Mouse (Mus musculus) midbrain, embryonic 12.5 days (tissue): ENCODE data around the gene Serpina1a. TPM values are rescaled to one million over a fixed set of nuclear protein-coding genes. Genes with fewer than 3 reads are reported as not detected.
"Not testable (repeated sequence)": the region's sequence is repeated elsewhere in the genome, so short reads cannot be mapped to it uniquely, and the experiment has no call there.

Experiments
- ATAC-seq: fragments of 200-750 bp; cut with Nextera tagmentation; 2 replicates; pipeline ENCODE4 v1.8.0; 2017; ENCODE audit warnings: low read depth, moderate TSS enrichment, moderate library complexity; ENCODE audit not compliant: low FRiP score
- H3K27ac ChIP-seq: fragments of 300-500 bp; sonication (generic); replicated peaks from 2 replicates; pipeline ENCODE4 v1.5.1; 2016; ENCODE audit warnings: mild to moderate bottlenecking
- H3K27me3 ChIP-seq: fragments of 300-500 bp; sonication (generic); 2 replicates; pipeline ENCODE4 v1.6.1; 2016; ENCODE audit warnings: mild to moderate bottlenecking
- H3K36me3 ChIP-seq: fragments of 300-500 bp; sonication (generic); 2 replicates; pipeline ENCODE4 v1.6.1; 2016
- H3K4me1 ChIP-seq: fragments of 300-500 bp; sonication (generic); 2 replicates; pipeline ENCODE4 v1.6.1; 2016
- H3K4me2 ChIP-seq: fragments of 300-500 bp; sonication (generic); replicated peaks from 2 replicates; pipeline ENCODE4 v1.6.1; 2016; ENCODE audit warnings: mild to moderate bottlenecking, moderate library complexity
- H3K4me3 ChIP-seq: fragments of 300-500 bp; sonication (generic); 2 replicates; pipeline ENCODE4 v1.5.1; 2016; ENCODE audit warnings: mild to moderate bottlenecking
- H3K9ac ChIP-seq: fragments of 300-500 bp; sonication (generic); replicated peaks from 2 replicates; pipeline ENCODE4 v1.6.1; 2016; ENCODE audit warnings: mild to moderate bottlenecking, moderate library complexity
- H3K9me3 ChIP-seq: fragments of 300-500 bp; sonication (generic); 2 replicates; pipeline ENCODE4 v1.6.1; 2016; ENCODE audit warnings: mild to moderate bottlenecking
- WGBS: fragments of 180-500 bp; shearing (Covaris S2); methylation state at CpG from one replicate; pipeline ENCODE4 v1.1.7; 2016; 5-methylcytosine and 5-hydroxymethylcytosine counted together
- polyA plus RNA-seq: library from polyadenylated mRNA; unstranded; fragments of >200 nt; fragmentation: Nextera tagmentation; extraction: Ambion mirVana; gene quantifications from 2 replicates; pipeline ENCODE4 v1.2.1, GENCODE M21; 2016

The Serpina1a gene
- not detected in 2 replicates for polyA plus RNA-seq

DNA sequence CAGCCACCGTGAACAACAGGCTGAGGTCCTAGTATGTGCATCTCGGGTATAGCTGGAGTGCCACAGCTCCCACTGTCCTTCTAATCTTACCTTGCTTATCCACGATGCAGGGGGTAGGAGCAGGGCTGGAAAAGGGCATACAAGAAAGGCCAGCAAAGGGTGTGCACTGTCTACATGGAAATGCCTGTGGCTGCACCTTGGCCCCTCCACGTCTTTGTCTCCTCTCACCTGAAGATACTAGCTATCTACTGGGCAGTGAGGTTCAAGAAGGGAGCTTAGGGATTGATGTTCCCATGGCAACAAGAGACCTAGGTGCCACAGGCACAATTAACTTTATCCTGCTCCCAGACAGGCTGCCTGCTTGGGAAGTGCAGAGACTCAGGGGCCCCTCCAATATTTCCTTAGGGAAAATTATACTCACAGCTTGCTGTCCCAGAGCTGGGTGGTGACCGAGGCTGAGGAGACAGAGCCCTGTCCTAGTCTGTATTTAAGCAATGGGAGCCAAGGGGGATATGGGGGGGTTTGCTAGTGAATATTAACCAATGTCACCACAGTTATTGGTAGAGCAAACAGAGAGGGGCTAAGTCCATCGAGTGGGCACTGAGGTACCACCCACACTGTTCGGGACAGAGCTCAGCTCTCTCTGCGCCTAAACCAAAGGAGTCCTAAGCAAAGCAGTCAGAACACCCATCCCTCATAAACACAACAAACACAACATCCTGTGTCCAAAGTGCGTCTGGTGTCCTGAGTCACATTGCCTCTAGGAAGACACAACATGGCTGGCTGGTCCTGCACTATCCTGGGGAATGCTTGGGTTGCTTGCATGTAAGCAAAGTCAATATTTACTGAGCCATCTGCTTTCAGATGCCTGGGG, at the start of gene Serpina1a:
TSS of gene Serpina1a (minus strand) at position 462 of the 874 bp plus-strand sequence.
- H3K9ac ChIP-seq, H3K4me1 ChIP-seq, H3K27me3 ChIP-seq, H3K4me3 ChIP-seq, ATAC-seq, H3K4me2 ChIP-seq, H3K27ac ChIP-seq, H3K36me3 ChIP-seq: not testable (repeated sequence)
- 85% methylated on average over 9 of the region's 9 CpGs for WGBS
- H3K9me3 ChIP-seq: peaks cover 11% of the 10 kb centered on the region; the same call in 1 of the 2 replicates

GRCm38 (mm10) chr12:103909181-103909580, 45.8 kb upstream of the Serpina1a start:
- not testable (repeated sequence) for H3K27ac ChIP-seq, H3K27me3 ChIP-seq, ATAC-seq, H3K4me2 ChIP-seq, H3K9me3 ChIP-seq, H3K9ac ChIP-seq, H3K4me1 ChIP-seq, H3K36me3 ChIP-seq, H3K4me3 ChIP-seq
- 95% methylated on average over 11 of the region's 16 CpGs for WGBS

- H3K4me1 ChIP-seq, ATAC-seq, H3K4me3 ChIP-seq, H3K9me3 ChIP-seq, H3K9ac ChIP-seq, H3K27me3 ChIP-seq, H3K4me2 ChIP-seq, H3K27ac ChIP-seq, H3K36me3 ChIP-seq: not testable (repeated sequence)
- WGBS: 32% methylated on average over 1 of the region's 1 CpGs
Observed at GRCm38 (mm10) chr12:103907746-103908145, 44.4 kb upstream of the Serpina1a start.

DNA sequence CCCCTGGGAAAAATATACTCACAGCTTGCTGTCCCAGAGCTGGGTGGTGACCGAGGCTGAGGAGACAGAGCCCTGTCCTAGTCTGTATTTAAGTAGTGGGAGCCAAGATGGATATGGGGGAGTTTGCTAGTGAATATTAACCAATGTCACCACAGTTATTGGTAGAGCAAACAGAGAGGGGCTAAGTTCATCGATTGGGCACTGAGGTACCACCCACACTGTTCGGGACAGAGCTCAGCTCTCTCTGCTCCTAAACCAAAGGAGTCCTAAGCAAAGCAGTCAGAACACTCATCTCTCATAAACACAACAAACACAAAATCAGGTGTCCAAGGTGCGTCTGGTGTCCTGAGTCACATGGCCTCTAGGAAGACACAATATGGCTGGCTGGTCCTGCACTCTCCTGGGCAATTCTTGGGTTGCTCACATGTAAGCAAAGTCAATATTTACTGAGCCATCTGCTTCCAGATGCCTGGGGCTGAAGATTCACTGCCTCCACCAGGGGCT, 41.5 kb upstream of the Serpina1a start, which contains the start of gene Serpina1c:
TSS of gene Serpina1c (minus strand) at position 51 of the 504 bp plus-strand sequence.
- 91% methylated on average over 4 of the region's 4 CpGs for WGBS
- H3K4me3 ChIP-seq, H3K27me3 ChIP-seq, H3K4me2 ChIP-seq, ATAC-seq, H3K9ac ChIP-seq, H3K4me1 ChIP-seq, H3K36me3 ChIP-seq, H3K27ac ChIP-seq: not testable (repeated sequence)
- peaks cover 14% of the 10 kb centered on the region; the same call in 1 of the 2 replicates for H3K9me3 ChIP-seq

- H3K4me2 ChIP-seq, H3K4me3 ChIP-seq, H3K9ac ChIP-seq, H3K4me1 ChIP-seq, H3K36me3 ChIP-seq, H3K27me3 ChIP-seq, H3K27ac ChIP-seq, ATAC-seq: not testable (repeated sequence)
- peaks cover 11% of the 10 kb centered on the region; the same call in 1 of the 2 replicates for H3K9me3 ChIP-seq
- WGBS: 91% methylated on average over 3 of the region's 3 CpGs
Observed at GRCm38 (mm10) chr12:103901929-103902328, 38.6 kb upstream of the Serpina1a start.

- WGBS: 77% methylated on average over 1 of the region's 1 CpGs
- H3K9ac ChIP-seq, H3K27me3 ChIP-seq, H3K27ac ChIP-seq, H3K4me2 ChIP-seq, H3K4me3 ChIP-seq, H3K36me3 ChIP-seq, H3K4me1 ChIP-seq, ATAC-seq: not testable (repeated sequence)
- peaks cover 11% of the 10 kb centered on the region; the same call in 1 of the 2 replicates for H3K9me3 ChIP-seq
Observed at GRCm38 (mm10) chr12:103866873-103867272, 3.5 kb upstream of the Serpina1a start.

DNA sequence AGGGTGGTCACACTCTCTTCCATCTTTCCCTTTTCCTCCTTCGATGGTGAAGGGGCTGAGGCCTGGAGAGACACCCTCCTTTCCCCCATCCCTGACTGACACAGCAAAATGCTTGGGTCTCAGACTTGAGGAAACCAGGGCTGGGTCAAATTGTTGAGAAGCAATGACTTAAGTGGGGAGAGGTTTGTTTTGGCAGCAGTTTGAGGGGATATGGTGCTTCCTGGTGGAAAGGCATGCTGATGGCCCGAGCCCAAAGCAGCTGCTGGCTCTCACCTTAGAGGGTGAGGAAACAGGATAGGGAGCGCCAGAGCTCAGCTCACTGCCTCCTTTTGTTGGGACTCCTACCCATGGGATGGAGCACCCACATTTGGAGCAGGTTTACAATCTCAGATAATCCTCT, 2.4 kb downstream of the Serpina1a start:
- ATAC-seq: no peak

GRCm38 (mm10) chr12:103860571-103860970, 2.8 kb downstream of the Serpina1a start:
- not testable (repeated sequence) for H3K36me3 ChIP-seq, H3K4me1 ChIP-seq, H3K27ac ChIP-seq, H3K4me2 ChIP-seq, H3K9ac ChIP-seq, H3K4me3 ChIP-seq, H3K27me3 ChIP-seq, ATAC-seq
- H3K9me3 ChIP-seq: peaks cover 10% of the 10 kb centered on the region; the same call in 1 of the 2 replicates
- 78% methylated on average over 3 of the region's 4 CpGs for WGBS

More for the DNA sequence above, 2.4 kb downstream of the Serpina1a start:
- H3K27ac ChIP-seq: no peak overlapping the region
- no peak overlapping the region for H3K4me3 ChIP-seq
- H3K9ac ChIP-seq: no peak overlapping the region
- H3K27me3 ChIP-seq: no peaks in the 10 kb centered on the region
- H3K4me2 ChIP-seq: no peak overlapping the region
- whole genome bisulfite sequencing: 78% methylated on average over 3 of the region's 3 CpGs
- H3K4me1 ChIP-seq: no peaks in the 10 kb centered on the region
- H3K9me3 ChIP-seq: peaks cover 11% of the 10 kb centered on the region; the same call in 1 of the 2 replicates
- no peaks in the 10 kb centered on the region for H3K36me3 ChIP-seq

- not testable (repeated sequence) for ATAC-seq, H3K9ac ChIP-seq, H3K4me1 ChIP-seq, H3K4me2 ChIP-seq, H3K9me3 ChIP-seq, H3K36me3 ChIP-seq, H3K27me3 ChIP-seq, H3K4me3 ChIP-seq, H3K27ac ChIP-seq
- 75% methylated on average over 3 of the region's 3 CpGs for WGBS
Observed at GRCm38 (mm10) chr12:103859584-103859983, 3.8 kb downstream of the Serpina1a start.

GRCm38 (mm10) chr12:103853032-103853431, 10.3 kb downstream of the Serpina1a start:
- not testable (repeated sequence) for H3K27me3 ChIP-seq, H3K9ac ChIP-seq, H3K36me3 ChIP-seq, H3K9me3 ChIP-seq, H3K4me2 ChIP-seq, H3K4me3 ChIP-seq, H3K27ac ChIP-seq, H3K4me1 ChIP-seq, ATAC-seq
- 82% methylated on average over 2 of the region's 2 CpGs for WGBS

GRCm38 (mm10) chr12:103830273-103830672, 33.1 kb downstream of the Serpina1a start, which contains the start of gene Serpina1b:
TSS of gene Serpina1b (minus strand) at chr12:103830373.
- H3K4me3 ChIP-seq, ATAC-seq, H3K27me3 ChIP-seq, H3K4me2 ChIP-seq, H3K4me1 ChIP-seq, H3K27ac ChIP-seq, H3K36me3 ChIP-seq, H3K9ac ChIP-seq: not testable (repeated sequence)
- peaks cover 13% of the 10 kb centered on the region; the same call in 1 of the 2 replicates for H3K9me3 ChIP-seq
- 71% methylated on average over 4 of the region's 4 CpGs for WGBS

DNA sequence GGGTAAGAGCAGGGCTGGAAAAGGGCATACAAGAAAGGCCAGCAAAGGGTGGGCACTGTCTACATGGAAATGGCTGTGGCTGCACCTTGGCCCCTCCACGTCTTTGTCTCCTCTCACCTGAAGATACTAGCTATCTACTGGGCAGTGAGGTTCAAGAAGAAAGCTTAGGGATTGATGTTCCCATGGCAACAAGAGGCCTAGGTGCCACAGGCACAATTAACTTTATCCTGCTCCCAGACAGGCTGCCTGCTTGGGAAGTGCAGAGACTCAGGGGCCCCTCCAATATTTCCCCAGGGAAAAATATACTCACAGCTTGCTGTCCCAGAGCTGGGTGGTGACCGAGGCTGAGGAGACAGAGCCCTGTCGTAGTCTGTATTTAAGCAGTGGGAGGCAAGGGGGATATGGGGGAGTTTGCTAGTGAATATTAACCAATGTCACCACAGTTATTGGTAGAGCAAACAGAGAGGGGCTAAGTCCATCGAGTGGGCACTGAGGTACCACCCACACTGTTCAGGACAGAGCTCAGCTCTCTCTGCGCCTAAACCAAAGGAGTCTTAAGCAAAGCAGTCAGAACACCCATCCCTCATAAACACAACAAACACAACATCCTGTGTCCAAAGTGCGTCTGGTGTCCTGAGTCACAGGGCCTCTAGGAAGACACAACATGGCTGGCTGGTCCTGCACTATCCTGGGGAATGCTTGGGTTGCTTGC, 35.5 kb downstream of the Serpina1a start:
- H3K36me3 ChIP-seq, H3K4me1 ChIP-seq, H3K27me3 ChIP-seq, H3K9ac ChIP-seq, H3K27ac ChIP-seq, ATAC-seq, H3K4me2 ChIP-seq, H3K4me3 ChIP-seq, H3K9me3 ChIP-seq: not testable (repeated sequence)
- 84% methylated on average over 6 of the region's 6 CpGs for WGBS
